Mouse (Mus musculus) limb, embryonic 13.5 days (tissue): ENCODE data around the gene Polr2h. TPM values are rescaled to one million over a fixed set of nuclear protein-coding genes. Genes with fewer than 3 reads are reported as not detected.

Experiments used
- ATAC-seq: fragments of 200-750 bp; cut with Nextera tagmentation; 2 replicates; pipeline ENCODE4 v1.8.0; 2017; ENCODE audit warnings: low read depth, moderate number of reproducible peaks, moderate TSS enrichment; ENCODE audit not compliant: low FRiP score
- H3K27ac ChIP-seq: fragments of 300-500 bp; sonication (generic); 2 replicates; pipeline ENCODE4 v1.5.1; 2015; ENCODE audit warnings: inconsistent platforms, mild to moderate bottlenecking, moderate library complexity
- H3K27me3 ChIP-seq: fragments of 300-500 bp; sonication (generic); 2 replicates; pipeline ENCODE4 v1.6.1; 2015; ENCODE audit warnings: mild to moderate bottlenecking, inconsistent platforms
- H3K36me3 ChIP-seq: fragments of 300-500 bp; sonication (generic); 2 replicates; pipeline ENCODE4 v1.6.1; 2015; ENCODE audit warnings: inconsistent platforms, mild to moderate bottlenecking, moderate library complexity
- H3K4me1 ChIP-seq: fragments of 300-500 bp; sonication (generic); 2 replicates; pipeline ENCODE4 v1.6.1; 2015; ENCODE audit warnings: inconsistent platforms
- H3K4me2 ChIP-seq: fragments of 300-500 bp; sonication (generic); replicated peaks from 2 replicates; pipeline ENCODE4 v1.6.1; 2015; ENCODE audit warnings: inconsistent platforms, mild to moderate bottlenecking, moderate library complexity
- H3K4me3 ChIP-seq: fragments of 300-500 bp; sonication (generic); 2 replicates; pipeline ENCODE4 v1.5.1; 2015; ENCODE audit warnings: moderate library complexity, mild to moderate bottlenecking, inconsistent platforms
- H3K9ac ChIP-seq: fragments of 300-500 bp; sonication (generic); 2 replicates; pipeline ENCODE4 v1.6.1; 2015; ENCODE audit warnings: mild to moderate bottlenecking, inconsistent platforms
- H3K9me3 ChIP-seq: fragments of 300-500 bp; sonication (generic); 2 replicates; pipeline ENCODE4 v1.6.1; 2016; ENCODE audit warnings: inconsistent platforms
- WGBS: fragments of 180-500 bp; shearing (Covaris S2); methylation state at CpG from one replicate; pipeline ENCODE4 v1.1.7; 2015; 5-methylcytosine and 5-hydroxymethylcytosine counted together
- polyA plus RNA-seq: library from polyadenylated mRNA; unstranded; fragments of >200 nt; fragmentation: Nextera tagmentation; extraction: Ambion mirVana; gene quantifications from 2 replicates; pipeline ENCODE4 v1.2.1, GENCODE M21; 2015

Polr2h gene
- polyA plus RNA-seq, 1 experiment from 2014 or later = 117 TPM

- no peak overlapping the region for H3K27ac ChIP-seq
- WGBS = 87% methylated on average over 3 of the region's 3 CpGs
Measured at GRCm38 (mm10) chr16:20690774-20691173, 26.7 kb upstream of the Polr2h start.

GRCm38 (mm10) chr16:20691617-20692016 lies 25.8 kb upstream of the Polr2h start:
- no peak overlapping the region for H3K9ac ChIP-seq
- H3K27ac ChIP-seq = no peak overlapping the region
- H3K4me2 ChIP-seq = no peak overlapping the region
- peaks cover 39% of the 10 kb centered on the region for H3K4me1 ChIP-seq
- no peak overlapping the region for H3K4me3 ChIP-seq
- no peak for ATAC-seq
- no peaks in the 10 kb centered on the region for H3K9me3 ChIP-seq
- peaks cover 58% of the 10 kb centered on the region for H3K36me3 ChIP-seq
- 52% methylated on average over 1 of the region's 1 CpGs for WGBS
- no peaks in the 10 kb centered on the region for H3K27me3 ChIP-seq

More at GRCm38 (mm10) chr16:20690774-20691173, 26.7 kb upstream of the Polr2h start:
- H3K4me1 ChIP-seq = peaks cover 31% of the 10 kb centered on the region
- H3K27me3 ChIP-seq = no peaks in the 10 kb centered on the region
- no peak overlapping the region for H3K4me2 ChIP-seq
- ATAC-seq = no peak
- H3K4me3 ChIP-seq = no peak overlapping the region
- H3K36me3 ChIP-seq = peaks cover 67% of the 10 kb centered on the region
- H3K9me3 ChIP-seq = no peaks in the 10 kb centered on the region
- no peak overlapping the region for H3K9ac ChIP-seq

GRCm38 (mm10) chr16:20692241-20692965 lies 25.1 kb upstream of the Polr2h start:
- H3K27ac ChIP-seq = peak overlapping the region; percentile 83; the same call in 1 of the 2 replicates
- peaks cover 40% of the 10 kb centered on the region for H3K4me1 ChIP-seq
- no peaks in the 10 kb centered on the region for H3K9me3 ChIP-seq
- H3K4me3 ChIP-seq = 0 out of 2 replicates have a peak overlapping the region, but pooled peaks have one; percentile 62
- WGBS = 39% methylated on average over 16 of the region's 16 CpGs
- H3K36me3 ChIP-seq = peaks cover 50% of the 10 kb centered on the region
- no peaks in the 10 kb centered on the region for H3K27me3 ChIP-seq
- peak overlapping the region; percentile 77 for H3K4me2 ChIP-seq
- no peak for ATAC-seq
- no peak overlapping the region for H3K9ac ChIP-seq

- peak within 1 kb of the TSS; percentile 83 for H3K27ac ChIP-seq
- H3K9me3 ChIP-seq = no peaks in the 10 kb centered on the region
- no peaks in the 10 kb centered on the region for H3K27me3 ChIP-seq
- H3K36me3 ChIP-seq = peaks cover 42% of the 10 kb centered on the region
- peak within 1 kb of the TSS; percentile 77 for H3K4me2 ChIP-seq
- H3K9ac ChIP-seq = peak within 1 kb of the TSS; percentile 71
- peak; percentile 93 for ATAC-seq
- H3K4me3 ChIP-seq = peak within 1 kb of the TSS; percentile 62
- 1% methylated on average over 37 of the region's 37 CpGs for WGBS
- H3K4me1 ChIP-seq = peaks cover 40% of the 10 kb centered on the region
Measured at GRCm38 (mm10) chr16:20693111-20693701, 24.3 kb upstream of the Polr2h start, which contains the start of gene Fam131a. TSS of gene Fam131a (plus strand) at chr16:20693241.

- 82% methylated on average over 8 of the region's 8 CpGs for WGBS
- Histone ChIP-seq H3K27me3 (no peaks in the 10 kb centered on the region), H3K9me3 (no peaks in the 10 kb centered on the region), H3K4me2 (peak overlapping the region; percentile 77), H3K36me3 (peaks cover 32% of the 10 kb centered on the region), H3K27ac (no peak overlapping the region), H3K4me1 (peaks cover 40% of the 10 kb centered on the region), H3K4me3 (no peak overlapping the region), H3K9ac (no peak overlapping the region)
- no peak for ATAC-seq
Measured at GRCm38 (mm10) chr16:20694781-20695180, 22.7 kb upstream of the Polr2h start.

GRCm38 (mm10) chr16:20695622-20696323 lies 21.7 kb upstream of the Polr2h start:
- no peak overlapping the region; the same call in 1 of the 2 replicates for H3K27ac ChIP-seq
- peak overlapping the region; percentile 46 for H3K4me3 ChIP-seq
- no peaks in the 10 kb centered on the region for H3K9me3 ChIP-seq
- peak overlapping the region; percentile 77 for H3K4me2 ChIP-seq
- H3K36me3 ChIP-seq = peaks cover 22% of the 10 kb centered on the region
- no peaks in the 10 kb centered on the region for H3K27me3 ChIP-seq
- H3K9ac ChIP-seq = peak overlapping the region; percentile 66
- peaks cover 45% of the 10 kb centered on the region for H3K4me1 ChIP-seq
- 2% methylated on average over 46 of the region's 46 CpGs for WGBS
- peak; percentile 60 for ATAC-seq

GRCm38 (mm10) chr16:20699266-20699665 lies 18.2 kb upstream of the Polr2h start:
- ATAC-seq = no peak
- peaks cover 46% of the 10 kb centered on the region for H3K4me1 ChIP-seq

GRCm38 (mm10) chr16:20700036-20700435 lies 17.4 kb upstream of the Polr2h start:
- Histone ChIP-seq H3K36me3 (peaks cover 30% of the 10 kb centered on the region), H3K27me3 (no peaks in the 10 kb centered on the region), H3K4me1 (peaks cover 39% of the 10 kb centered on the region), H3K4me2 (no peak overlapping the region), H3K4me3 (no peak overlapping the region), H3K9me3 (no peaks in the 10 kb centered on the region), H3K9ac (peak overlapping the region; percentile 19; the same call in 1 of the 2 replicates), H3K27ac (peak overlapping the region; percentile 48; the same call in 1 of the 2 replicates)
- 21% methylated on average over 5 of the region's 5 CpGs for WGBS
- no peak for ATAC-seq

More at GRCm38 (mm10) chr16:20699266-20699665, 18.2 kb upstream of the Polr2h start:
- Histone ChIP-seq H3K9ac (no peak overlapping the region), H3K4me3 (no peak overlapping the region), H3K27ac (no peak overlapping the region), H3K4me2 (no peak overlapping the region), H3K27me3 (no peaks in the 10 kb centered on the region), H3K9me3 (no peaks in the 10 kb centered on the region), H3K36me3 (peaks cover 22% of the 10 kb centered on the region)
- 76% methylated on average over 5 of the region's 5 CpGs for WGBS

- Histone ChIP-seq H3K4me2 (peak overlapping the region; percentile 41), H3K9ac (peak overlapping the region; percentile 54), H3K27ac (peak overlapping the region; percentile 69; the same call in 1 of the 2 replicates), H3K36me3 (peaks cover 42% of the 10 kb centered on the region), H3K4me3 (no peak overlapping the region), H3K9me3 (no peaks in the 10 kb centered on the region), H3K4me1 (peaks cover 27% of the 10 kb centered on the region), H3K27me3 (no peaks in the 10 kb centered on the region)
- ATAC-seq = peak; percentile 17; the same call in 1 of the 2 replicates
- WGBS = 40% methylated on average over 7 of the region's 7 CpGs
Measured at GRCm38 (mm10) chr16:20701316-20701715, 16.1 kb upstream of the Polr2h start.

GRCm38 (mm10) chr16:20701729-20702521 lies 15.5 kb upstream of the Polr2h start:
- H3K4me2 ChIP-seq = peak overlapping the region; percentile 41
- H3K9ac ChIP-seq = peak overlapping the region; percentile 54

GRCm38 (mm10) chr16:20702522-20702893 lies 15.0 kb upstream of the Polr2h start:
- 10% methylated on average over 8 of the region's 8 CpGs for WGBS
- peak; percentile 68; the same call in 1 of the 2 replicates for ATAC-seq
- Histone ChIP-seq H3K4me3 (no peak overlapping the region), H3K27ac (peak overlapping the region; percentile 69; the same call in 1 of the 2 replicates), H3K4me2 (peak overlapping the region; percentile 41), H3K4me1 (peaks cover 22% of the 10 kb centered on the region), H3K9ac (0 out of 2 replicates have a peak overlapping the region, but pooled peaks have one; percentile 48), H3K36me3 (peaks cover 54% of the 10 kb centered on the region), H3K9me3 (no peaks in the 10 kb centered on the region), H3K27me3 (no peaks in the 10 kb centered on the region)

More at GRCm38 (mm10) chr16:20701729-20702521, 15.5 kb upstream of the Polr2h start:
- Histone ChIP-seq H3K36me3 (peaks cover 49% of the 10 kb centered on the region), H3K27ac (peak overlapping the region; percentile 69), H3K4me3 (peak overlapping the region; percentile 10; the same call in 1 of the 2 replicates), H3K9me3 (no peaks in the 10 kb centered on the region), H3K4me1 (peaks cover 22% of the 10 kb centered on the region), H3K27me3 (no peaks in the 10 kb centered on the region)
- ATAC-seq = peak; percentile 35; the same call in 1 of the 2 replicates
- 14% methylated on average over 12 of the region's 12 CpGs for WGBS
